Mouse (Mus musculus) neural tube, embryonic 14.5 days (tissue): ENCODE measurements at regions not wholly inside any gene's neighbourhood (a gene's known extent, or its start where the extent isn't known, plus 50 kb on each side); places are given as distances from the start of the nearest gene placed in this dataset.
A peak's percentile ranks its signal among the peaks of the same experiment; 100 is the strongest.

ENCODE experiments used
- ATAC-seq: fragments of 200-750 bp; cut with Nextera tagmentation; 2 replicates; pipeline ENCODE4 v1.8.0; 2017; ENCODE audit warnings: low read depth, mild to moderate bottlenecking, moderate TSS enrichment, moderate library complexity
- H3K27ac ChIP-seq: fragments of 300-500 bp; sonication (generic); 2 replicates; pipeline ENCODE4 v1.5.1; 2014; ENCODE audit warnings: low read depth, mild to moderate bottlenecking, control low read depth, low read length, moderate library complexity, mixed read lengths
- H3K27me3 ChIP-seq: fragments of 300-500 bp; sonication (generic); 2 replicates; pipeline ENCODE4 v1.6.1; 2014; ENCODE audit warnings: low read length; ENCODE audit not compliant: control insufficient read depth, insufficient read depth
- H3K36me3 ChIP-seq: fragments of 300-500 bp; sonication (generic); 2 replicates; pipeline ENCODE4 v1.6.1; 2014; ENCODE audit warnings: low read length, mixed read lengths; ENCODE audit not compliant: control insufficient read depth, insufficient read depth
- H3K4me1 ChIP-seq: fragments of 300-500 bp; sonication (generic); 2 replicates; pipeline ENCODE4 v1.6.1; 2014; ENCODE audit warnings: low read length; ENCODE audit not compliant: control insufficient read depth, insufficient read depth
- H3K4me2 ChIP-seq: fragments of 300-500 bp; sonication (generic); 2 replicates; pipeline ENCODE4 v1.6.1; 2014; ENCODE audit warnings: mild to moderate bottlenecking, low read depth, low read length, control low read depth
- H3K4me3 ChIP-seq: fragments of 300-500 bp; sonication (generic); 2 replicates; pipeline ENCODE4 v1.5.1; 2014; ENCODE audit warnings: low read depth, low read length, control low read depth, mixed read lengths
- H3K9ac ChIP-seq: fragments of 300-500 bp; sonication (generic); replicated peaks from 2 replicates; pipeline ENCODE4 v1.6.1; 2014; ENCODE audit warnings: low read depth, mild to moderate bottlenecking, control low read depth, low read length, mixed read lengths
- H3K9me3 ChIP-seq: fragments of 300-500 bp; sonication (generic); 2 replicates; pipeline ENCODE4 v1.6.1; 2016; ENCODE audit warnings: low read length; ENCODE audit not compliant: control insufficient read depth
- WGBS: fragments of 180-500 bp; shearing (Covaris S2); extraction: QIAGEN DNeasy Blood & Tissue Kit; methylation state at CpG from one replicate; pipeline ENCODE4 v1.1.7; 2014; 5-methylcytosine and 5-hydroxymethylcytosine counted together

DNA sequence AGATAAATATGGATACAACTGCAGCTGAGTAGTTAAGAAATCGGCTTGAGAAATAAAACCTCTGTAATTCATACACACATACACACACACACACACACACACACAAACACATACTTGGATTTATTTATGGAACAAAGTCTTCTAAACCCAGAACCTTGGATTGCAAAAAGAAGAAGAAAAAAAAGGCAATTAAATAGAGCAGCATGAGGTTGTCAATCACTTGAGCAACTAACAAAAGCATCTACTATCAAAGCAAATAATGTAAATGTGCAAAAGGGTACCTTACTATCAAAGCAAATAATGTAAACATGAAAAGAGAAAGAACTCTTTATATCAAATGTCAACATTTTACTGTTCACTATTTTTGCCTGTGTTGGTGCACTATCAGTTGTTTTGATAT lies 826.1 kb upstream of the Nr2f1 start:
- H3K27me3 ChIP-seq, result no peaks in the 10 kb centered on the region
- H3K27ac ChIP-seq, result no peak overlapping the region
- no peak overlapping the region for H3K4me2 ChIP-seq
- H3K4me1 ChIP-seq, result no peaks in the 10 kb centered on the region
- 50% methylated on average over 1 of the region's 1 CpGs for WGBS
- H3K9me3 ChIP-seq, result no peaks in the 10 kb centered on the region
- ATAC-seq, result no peak
- no peak overlapping the region for H3K4me3 ChIP-seq
- H3K9ac ChIP-seq, result no peak overlapping the region
- no peaks in the 10 kb centered on the region for H3K36me3 ChIP-seq

GRCm38 (mm10) chr13:79018051-79018450 lies 818.5 kb upstream of the Nr2f1 start:
- 87% methylated on average over 2 of the region's 2 CpGs for WGBS
- H3K36me3 ChIP-seq, result no peaks in the 10 kb centered on the region
- no peak for ATAC-seq
- no peaks in the 10 kb centered on the region for H3K27me3 ChIP-seq
- H3K27ac ChIP-seq, result no peak overlapping the region
- no peak overlapping the region for H3K4me2 ChIP-seq
- H3K9ac ChIP-seq, result no peak overlapping the region
- H3K4me3 ChIP-seq, result no peak overlapping the region
- H3K9me3 ChIP-seq, result no peaks in the 10 kb centered on the region
- no peaks in the 10 kb centered on the region for H3K4me1 ChIP-seq

- H3K9ac ChIP-seq, result no peak overlapping the region
- no peak overlapping the region for H3K4me3 ChIP-seq
- whole genome bisulfite sequencing, result 86% methylated on average over 1 of the region's 1 CpGs
- no peaks in the 10 kb centered on the region for H3K4me1 ChIP-seq
- no peak for ATAC-seq
- no peaks in the 10 kb centered on the region for H3K36me3 ChIP-seq
- H3K9me3 ChIP-seq, result no peaks in the 10 kb centered on the region
- H3K4me2 ChIP-seq, result no peak overlapping the region
- H3K27me3 ChIP-seq, result no peaks in the 10 kb centered on the region
- H3K27ac ChIP-seq, result no peak overlapping the region
These were observed 803.8 kb upstream of the Nr2f1 start for GRCm38 (mm10) chr13:79003313-79003712.

- Histone ChIP-seq H3K4me1 (no peaks in the 10 kb centered on the region), H3K4me3 (no peak overlapping the region), H3K9me3 (no peaks in the 10 kb centered on the region), H3K27me3 (no peaks in the 10 kb centered on the region), H3K9ac (no peak overlapping the region), H3K36me3 (no peaks in the 10 kb centered on the region), H3K4me2 (no peak overlapping the region), H3K27ac (no peak overlapping the region)
- peak; percentile 70; the same call in 1 of the 2 replicates for ATAC-seq
- WGBS, result 11% methylated on average over 2 of the region's 2 CpGs
These were observed 799.3 kb upstream of the Nr2f1 start for GRCm38 (mm10) chr13:78998855-78999254.

DNA sequence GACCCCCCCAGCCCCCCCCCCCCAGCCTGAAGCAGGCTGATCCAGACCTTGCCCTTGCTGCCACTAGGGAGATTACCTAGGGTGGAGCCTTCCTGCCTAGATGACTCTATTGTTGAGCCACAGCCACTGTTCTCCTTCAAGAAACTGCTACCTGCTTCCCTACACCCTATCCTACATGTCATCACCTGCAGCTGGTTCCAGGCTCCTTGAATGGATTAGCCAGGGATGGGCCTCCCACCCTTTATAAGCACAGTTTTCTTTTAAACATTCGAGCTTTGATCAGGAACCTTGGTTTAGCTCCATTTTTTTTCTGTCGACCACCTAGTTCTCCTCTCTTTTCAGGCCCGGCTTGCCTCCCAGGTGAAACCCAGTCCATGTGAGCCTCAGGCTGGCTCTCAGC lies 792.8 kb upstream of the Nr2f1 start:
- Histone ChIP-seq H3K9ac (no peak overlapping the region), H3K36me3 (no peaks in the 10 kb centered on the region), H3K4me1 (no peaks in the 10 kb centered on the region), H3K9me3 (no peaks in the 10 kb centered on the region), H3K27ac (no peak overlapping the region), H3K27me3 (no peaks in the 10 kb centered on the region), H3K4me2 (no peak overlapping the region), H3K4me3 (no peak overlapping the region)
- 91% methylated on average over 3 of the region's 3 CpGs for WGBS
- no peak for ATAC-seq

GRCm38 (mm10) chr13:78985921-78986320 lies 786.4 kb upstream of the Nr2f1 start:
- H3K36me3 ChIP-seq, result no peaks in the 10 kb centered on the region
- no peak for ATAC-seq
- no peaks in the 10 kb centered on the region for H3K9me3 ChIP-seq
- whole genome bisulfite sequencing, result 34% methylated on average over 3 of the region's 3 CpGs
- H3K27ac ChIP-seq, result no peak overlapping the region
- no peak overlapping the region for H3K9ac ChIP-seq
- no peaks in the 10 kb centered on the region for H3K27me3 ChIP-seq
- no peaks in the 10 kb centered on the region for H3K4me1 ChIP-seq
- H3K4me3 ChIP-seq, result no peak overlapping the region
- no peak overlapping the region for H3K4me2 ChIP-seq

GRCm38 (mm10) chr13:78977224-78977780 lies 777.7 kb upstream of the Nr2f1 start:
- no peaks in the 10 kb centered on the region for H3K36me3 ChIP-seq
- H3K4me3 ChIP-seq, result no peak overlapping the region
- no peak overlapping the region for H3K4me2 ChIP-seq
- no peak overlapping the region for H3K27ac ChIP-seq
- ATAC-seq, result no peak
- no peaks in the 10 kb centered on the region for H3K27me3 ChIP-seq
- H3K9ac ChIP-seq, result no peak overlapping the region
- no peaks in the 10 kb centered on the region for H3K9me3 ChIP-seq
- no peaks in the 10 kb centered on the region for H3K4me1 ChIP-seq
- 79% methylated on average over 3 of the region's 3 CpGs for WGBS

DNA sequence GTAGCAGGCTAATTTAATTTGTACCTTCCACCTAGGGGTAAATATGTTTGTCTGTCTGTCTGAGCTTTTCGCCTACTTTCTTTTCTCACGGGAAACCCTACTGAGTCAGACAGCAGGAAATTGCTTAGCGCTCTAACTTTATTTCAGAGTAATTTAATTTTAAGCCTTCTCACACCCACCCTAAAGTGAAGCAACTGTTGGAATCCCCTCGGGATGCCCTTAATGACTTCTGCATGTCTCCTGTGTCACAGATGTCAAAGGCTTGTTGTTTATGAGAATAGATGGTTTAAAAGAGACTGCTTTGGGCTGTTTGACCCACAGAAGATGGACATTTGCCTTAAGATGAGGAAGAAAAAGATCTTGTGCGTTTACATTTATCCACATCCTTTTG lies 738.8 kb upstream of the Nr2f1 start:
- H3K4me1 ChIP-seq, result peaks cover 3% of the 10 kb centered on the region; the same call in 1 of the 2 replicates
- no peaks in the 10 kb centered on the region for H3K36me3 ChIP-seq
- no peaks in the 10 kb centered on the region for H3K9me3 ChIP-seq
- H3K27me3 ChIP-seq, result no peaks in the 10 kb centered on the region
- 10% methylated on average over 5 of the region's 5 CpGs for WGBS
- no peak overlapping the region for H3K4me2 ChIP-seq
- ATAC-seq, result peak; percentile 54
- H3K9ac ChIP-seq, result no peak overlapping the region
- no peak overlapping the region for H3K27ac ChIP-seq
- no peak overlapping the region for H3K4me3 ChIP-seq

DNA sequence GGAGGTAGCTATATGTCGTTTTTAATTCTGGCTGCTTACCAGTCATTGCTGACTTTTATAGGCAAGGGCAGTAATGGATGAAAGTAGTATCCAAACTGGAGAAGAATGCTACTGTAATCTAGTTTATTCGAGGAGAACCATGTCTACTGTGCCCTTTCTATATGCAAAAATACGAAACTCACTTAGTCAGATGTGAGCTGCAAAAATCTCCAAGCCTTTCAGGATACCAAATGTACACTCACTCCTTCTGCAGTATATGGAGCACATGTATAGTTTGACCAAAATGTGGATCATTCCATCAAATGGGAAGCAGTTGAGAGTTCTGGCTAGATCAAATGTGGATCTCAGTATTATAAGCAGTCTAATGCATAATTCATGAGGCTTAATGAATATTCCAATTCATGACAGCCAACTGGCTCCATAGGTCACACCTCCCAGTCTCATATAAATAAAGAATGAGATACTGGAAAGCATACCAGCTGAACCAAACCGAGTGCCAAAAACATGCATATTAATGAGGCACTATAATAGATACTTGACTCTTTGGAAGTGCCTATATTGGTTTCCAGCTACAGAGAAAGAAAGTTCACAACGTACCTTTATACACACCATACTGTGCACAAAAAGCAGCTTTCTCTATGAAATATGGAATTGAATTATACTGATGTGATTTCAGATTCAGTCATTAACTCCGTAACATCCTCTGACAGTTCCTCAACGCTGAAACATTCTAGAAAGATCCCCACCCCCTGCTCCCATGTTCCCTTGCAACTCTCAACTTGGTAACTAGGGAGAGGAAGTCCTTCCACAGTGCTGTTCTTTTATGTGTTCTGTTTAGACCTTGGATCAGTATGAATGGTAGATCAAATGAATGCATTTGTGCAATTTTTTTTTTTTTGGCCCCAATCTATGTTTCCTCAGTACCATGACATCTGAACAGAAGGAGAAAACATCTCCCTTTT lies 738.1 kb upstream of the Nr2f1 start:
- no peak overlapping the region for H3K4me2 ChIP-seq
- ATAC-seq, result peak; percentile 90
- 0 out of 2 replicates have a peak overlapping the region, but pooled peaks have one; percentile 10 for H3K27ac ChIP-seq

More for the DNA sequence above, 738.1 kb upstream of the Nr2f1 start:
- Histone ChIP-seq H3K9me3 (no peaks in the 10 kb centered on the region), H3K4me3 (no peak overlapping the region), H3K9ac (no peak overlapping the region), H3K4me1 (peaks cover 3% of the 10 kb centered on the region; the same call in 1 of the 2 replicates), H3K36me3 (no peaks in the 10 kb centered on the region), H3K27me3 (no peaks in the 10 kb centered on the region)
- 21% methylated on average over 7 of the region's 7 CpGs for WGBS
